Mouse (Mus musculus): Measurements from ENCODE around the gene Fgf4. TPM values are rescaled to one million over a fixed set of nuclear protein-coding genes. Genes with fewer than 3 reads are reported as not detected.

The Fgf4 gene
- polyA plus RNA-seq, 1 experiment from 2014 or later: not detected

GRCm38 (mm10) chr7:144891863-144892262 is 44.7 kb downstream of the Fgf4 start:
- Histone ChIP-seq H3K27ac (no peak overlapping the region), H3K36me3 (ENCODE audit: insufficient read depth, low read length) (no peaks in the 10 kb centered on the region), H3K27me3 (ENCODE audit: insufficient read depth, low read length) (peaks cover 23% of the 10 kb centered on the region), H3K4me1 (replicated peaks; ENCODE audit: insufficient read depth, low read length) (peaks cover 11% of the 10 kb centered on the region; the same call in 1 of the 2 replicates), H3K9me3 (replicated peaks; ENCODE audit: low read length) (no peaks in the 10 kb centered on the region), H3K9ac (ENCODE audit: low read depth, low read length) (no peak overlapping the region), H3K4me3 (replicated peaks; ENCODE audit: low read depth, low read length) (no peak overlapping the region), H3K4me2 (ENCODE audit: low read length) (no peak overlapping the region)
- 69% methylated on average over 2 of the region's 2 CpGs for WGBS
- no peak for TF ChIP-seq CTCF (IDR thresholded peaks at IDR 0.05; ENCODE audit: low read depth)
- ATAC-seq (replicated peaks; ENCODE audit: low FRiP score, low read depth) (no peak), DNase-seq (ENCODE audit: low spot score) (no peak)

- no peak overlapping the region for H3K27ac ChIP-seq
- no peak overlapping the region for H3K9ac ChIP-seq (ENCODE audit: low read depth, low read length)
- no peaks in the 10 kb centered on the region for H3K9me3 ChIP-seq (replicated peaks; ENCODE audit: low read length)
- H3K4me1 ChIP-seq (replicated peaks; ENCODE audit: insufficient read depth, low read length): peaks cover 13% of the 10 kb centered on the region; the same call in 1 of the 2 replicates
- no peak overlapping the region for H3K4me3 ChIP-seq (replicated peaks; ENCODE audit: low read depth, low read length)
- no peaks in the 10 kb centered on the region for H3K36me3 ChIP-seq (ENCODE audit: insufficient read depth, low read length)
- no peak overlapping the region for H3K4me2 ChIP-seq (ENCODE audit: low read length)
- no peak for TF ChIP-seq CTCF (IDR thresholded peaks at IDR 0.05; ENCODE audit: low read depth)
- no peak for ATAC-seq (replicated peaks; ENCODE audit: low FRiP score, low read depth)
- DNase-seq (ENCODE audit: low spot score): no peak
- WGBS: 40% methylated on average over 6 of the region's 6 CpGs
- peaks cover 28% of the 10 kb centered on the region for H3K27me3 ChIP-seq (ENCODE audit: insufficient read depth, low read length)
Measured at GRCm38 (mm10) chr7:144892322-144892721, 45.2 kb downstream of the Fgf4 start.

DNA sequence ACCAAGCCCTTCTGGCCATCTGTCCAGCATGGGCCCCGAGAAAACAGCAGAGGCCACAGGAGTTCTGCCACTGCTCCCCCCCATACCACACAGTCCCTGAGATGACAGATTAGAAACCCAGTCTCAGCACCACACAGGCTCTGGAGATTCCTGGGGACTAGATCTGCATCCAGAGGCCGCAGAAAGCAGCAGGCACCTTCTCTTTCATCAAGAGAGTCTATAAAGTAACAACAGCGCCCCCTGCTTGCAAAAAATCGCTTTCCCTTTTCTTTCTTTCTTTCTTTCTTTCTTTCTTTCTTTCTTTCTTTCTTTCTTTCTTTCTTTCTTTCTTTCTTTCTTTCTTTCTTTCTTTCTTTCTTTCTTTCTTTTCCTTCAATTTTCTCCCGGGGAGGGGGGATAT is 47.0 kb downstream of the Fgf4 start:
- Histone ChIP-seq H3K4me3 (replicated peaks; ENCODE audit: low read depth, low read length) (no peak overlapping the region), H3K27me3 (ENCODE audit: insufficient read depth, low read length) (peaks cover 40% of the 10 kb centered on the region)
- peak; percentile 70 for DNase-seq (ENCODE audit: low spot score)

GRCm38 (mm10) chr7:144894706-144895105 is 47.5 kb downstream of the Fgf4 start:
- H3K27ac ChIP-seq: no peak overlapping the region
- H3K4me2 ChIP-seq (ENCODE audit: low read length): peak overlapping the region; percentile 85
- H3K4me1 ChIP-seq (replicated peaks; ENCODE audit: insufficient read depth, low read length): peaks cover 13% of the 10 kb centered on the region; the same call in 1 of the 2 replicates
- no peaks in the 10 kb centered on the region for H3K36me3 ChIP-seq (ENCODE audit: insufficient read depth, low read length)
- no peaks in the 10 kb centered on the region for H3K9me3 ChIP-seq (replicated peaks; ENCODE audit: low read length)
- no peak overlapping the region for H3K9ac ChIP-seq (ENCODE audit: low read depth, low read length)
- no peak for ATAC-seq (replicated peaks; ENCODE audit: low FRiP score, low read depth)
- peaks cover 40% of the 10 kb centered on the region for H3K27me3 ChIP-seq (ENCODE audit: insufficient read depth, low read length)
- TF ChIP-seq CTCF (IDR thresholded peaks at IDR 0.05; ENCODE audit: low read depth): no peak
- DNase-seq (ENCODE audit: low spot score): no peak
- H3K4me3 ChIP-seq (replicated peaks; ENCODE audit: low read depth, low read length): peak overlapping the region; percentile 36
- WGBS: 5% methylated on average over 4 of the region's 4 CpGs

More for the DNA sequence above, 47.0 kb downstream of the Fgf4 start:
- ATAC-seq (replicated peaks; ENCODE audit: low FRiP score, low read depth): no peak
- Histone ChIP-seq H3K9me3 (replicated peaks; ENCODE audit: low read length) (no peaks in the 10 kb centered on the region), H3K4me2 (ENCODE audit: low read length) (no peak overlapping the region), H3K4me1 (replicated peaks; ENCODE audit: insufficient read depth, low read length) (peaks cover 13% of the 10 kb centered on the region; the same call in 1 of the 2 replicates), H3K27ac (no peak overlapping the region), H3K36me3 (ENCODE audit: insufficient read depth, low read length) (no peaks in the 10 kb centered on the region), H3K9ac (ENCODE audit: low read depth, low read length) (no peak overlapping the region)
- peak; percentile 60; the same call in 1 of the 2 replicates for TF ChIP-seq CTCF (IDR thresholded peaks at IDR 0.05; ENCODE audit: low read depth)
- 5% methylated on average over 5 of the region's 5 CpGs for WGBS

DNA sequence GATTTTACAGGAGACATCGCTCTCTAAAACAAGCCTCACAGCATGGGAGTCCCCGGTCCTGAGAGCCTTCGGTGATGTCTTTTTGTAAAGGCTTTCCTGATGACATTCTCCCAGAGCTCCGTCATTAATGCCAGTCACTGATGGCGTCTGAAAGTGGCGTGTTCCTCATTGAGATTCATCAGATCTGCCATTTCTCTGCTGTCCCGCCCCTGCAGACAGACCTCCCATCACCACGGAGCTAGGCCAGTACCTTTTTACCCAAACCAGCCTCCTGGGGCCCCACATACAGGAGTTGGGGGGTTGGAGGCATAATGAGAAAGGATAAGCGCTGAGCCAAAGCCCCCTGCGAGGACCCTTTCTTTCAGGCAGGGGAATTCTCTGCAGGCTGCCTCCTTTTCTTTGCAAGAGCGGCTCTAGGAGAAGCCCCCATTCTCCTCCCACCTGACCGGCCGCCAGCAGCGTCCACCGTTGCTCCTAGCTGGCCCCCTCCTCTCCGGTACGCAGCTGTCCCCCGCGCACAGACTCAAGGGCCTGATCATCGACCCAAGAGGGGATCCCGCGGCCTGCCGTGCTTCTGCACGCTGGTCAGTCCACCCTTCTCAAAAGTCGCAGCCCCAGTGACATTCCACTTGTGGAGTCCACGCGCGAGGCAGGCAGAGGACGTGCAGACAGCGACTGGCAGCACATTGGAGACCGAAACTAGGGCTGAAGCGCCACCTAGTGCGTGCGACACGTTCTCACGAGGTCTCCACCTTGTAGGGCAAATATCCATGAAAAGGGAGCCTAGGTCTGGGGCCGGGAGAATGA is 48.3 kb downstream of the Fgf4 start:
- peaks cover 13% of the 10 kb centered on the region; the same call in 1 of the 2 replicates for H3K4me1 ChIP-seq (replicated peaks; ENCODE audit: insufficient read depth, low read length)
- peak; percentile 84 for TF ChIP-seq CTCF (IDR thresholded peaks at IDR 0.05; ENCODE audit: low read depth)
- H3K4me2 ChIP-seq (ENCODE audit: low read length): peak overlapping the region; percentile 85
- H3K27ac ChIP-seq: no peak overlapping the region
- WGBS: 1% methylated on average over 37 of the region's 37 CpGs
- H3K27me3 ChIP-seq (ENCODE audit: insufficient read depth, low read length): peaks cover 40% of the 10 kb centered on the region
- H3K36me3 ChIP-seq (ENCODE audit: insufficient read depth, low read length): no peaks in the 10 kb centered on the region
- ATAC-seq (replicated peaks; ENCODE audit: low FRiP score, low read depth) (peak; percentile 62; the same call in 1 of the 2 replicates), DNase-seq (ENCODE audit: low spot score) (peak; percentile 85)
- H3K9ac ChIP-seq (ENCODE audit: low read depth, low read length): no peak overlapping the region
- H3K4me3 ChIP-seq (replicated peaks; ENCODE audit: low read depth, low read length): peak overlapping the region; percentile 36
- H3K9me3 ChIP-seq (replicated peaks; ENCODE audit: low read length): no peaks in the 10 kb centered on the region

DNA sequence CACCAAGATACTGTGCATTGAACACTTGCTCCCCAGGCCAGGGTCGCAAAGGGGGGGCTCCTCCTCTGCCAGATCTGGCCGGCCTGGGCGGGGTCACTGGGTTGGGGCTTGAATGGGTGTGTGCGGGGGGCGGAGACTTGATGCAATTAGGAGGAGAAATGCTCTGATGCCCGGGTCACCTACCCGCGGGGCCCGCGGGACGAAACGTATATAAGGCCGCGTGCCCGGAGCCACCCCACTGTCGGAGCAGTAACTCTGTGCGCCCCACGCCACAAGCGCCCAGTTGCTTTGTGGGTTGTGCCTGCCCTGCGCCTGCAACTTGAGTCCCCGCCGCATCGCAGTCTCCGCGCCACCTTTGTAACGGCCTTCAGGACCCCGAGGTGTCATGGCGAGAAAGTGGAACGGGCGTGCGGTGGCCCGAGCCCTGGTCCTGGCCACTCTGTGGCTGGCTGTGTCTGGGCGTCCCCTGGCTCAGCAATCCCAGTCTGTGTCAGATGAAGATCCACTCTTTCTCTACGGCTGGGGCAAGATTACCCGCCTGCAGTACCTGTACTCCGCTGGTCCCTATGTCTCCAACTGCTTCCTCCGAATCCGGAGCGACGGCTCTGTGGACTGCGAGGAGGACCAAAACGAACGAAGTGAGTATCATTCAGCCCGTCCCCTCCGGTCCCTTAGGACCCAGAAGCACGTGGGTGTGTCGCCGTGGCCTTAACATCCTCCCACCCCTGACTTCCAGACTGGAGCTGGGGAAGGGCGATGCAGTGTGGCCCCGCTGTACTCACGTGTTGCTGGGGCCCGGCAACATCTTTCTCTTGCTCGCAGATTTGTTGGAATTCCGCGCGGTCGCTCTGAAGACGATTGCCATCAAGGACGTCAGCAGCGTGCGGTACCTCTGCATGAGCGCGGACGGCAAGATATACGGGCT is 49.4 kb downstream of the Fgf4 start, which contains the start of gene Fgf15:
Gene Fgf15 (plus strand): TSS at position 238 of the 925 bp plus-strand sequence.
- Histone ChIP-seq H3K27me3 (ENCODE audit: insufficient read depth, low read length) (peaks cover 40% of the 10 kb centered on the region), H3K9me3 (replicated peaks; ENCODE audit: low read length) (no peaks in the 10 kb centered on the region), H3K27ac (no peak within 1 kb of the TSS), H3K4me2 (ENCODE audit: low read length) (peak within 1 kb of the TSS; percentile 85), H3K36me3 (ENCODE audit: insufficient read depth, low read length) (no peaks in the 10 kb centered on the region), H3K4me3 (replicated peaks; ENCODE audit: low read depth, low read length) (peak within 1 kb of the TSS; percentile 36), H3K9ac (ENCODE audit: low read depth, low read length) (no peak within 1 kb of the TSS), H3K4me1 (replicated peaks; ENCODE audit: insufficient read depth, low read length) (peaks cover 13% of the 10 kb centered on the region; the same call in 1 of the 2 replicates)
- TF ChIP-seq CTCF (IDR thresholded peaks at IDR 0.05; ENCODE audit: low read depth): no peak
- DNase-seq (ENCODE audit: low spot score) (no peak), ATAC-seq (replicated peaks; ENCODE audit: low FRiP score, low read depth) (peak; percentile 14; the same call in 1 of the 2 replicates)
- under 1% methylated on average over 65 of the region's 65 CpGs for WGBS

All from kidney, postnatal 0 days (tissue).